Mouse (Mus musculus) MEL (cell line): ENCODE measurements around the gene Zfp740.

Experiments
- EP300 ChIP-seq, 2 experiments: IDR thresholded peaks; 2 replicates each; pipeline ENCODE4 v1.6.1; 2011; ENCODE audit warnings: improper control_type of control experiment in 2 of 2, low read length in 2 of 2, low read depth in 1 of 2, mild to moderate bottlenecking in 1 of 2
- NRF1 ChIP-seq: IDR thresholded peaks from 2 replicates; pipeline ENCODE4 v1.6.1; 2014; ENCODE audit warnings: low read depth, mild to moderate bottlenecking, inconsistent platforms, low read length, improper control_type of control experiment, moderate library complexity; ENCODE audit not compliant: poor library complexity, insufficient read depth, severe bottlenecking
- POLR2A ChIP-seq, 2 experiments: IDR thresholded peaks; 2 replicates each; pipeline ENCODE4 v1.6.1; 2011 to 2012; ENCODE audit warnings: low read length in 2 of 2, mild to moderate bottlenecking in 2 of 2, control low read depth in 1 of 2, improper control_type of control experiment in 1 of 2, low read depth in 1 of 2, moderate library complexity in 1 of 2; ENCODE audit not compliant: control insufficient read depth in 1 of 2, insufficient read depth in 1 of 2, poor library complexity in 1 of 2
- RAD21 ChIP-seq: IDR thresholded peaks from 2 replicates; pipeline ENCODE4 v1.6.1; 2011; ENCODE audit warnings: mild to moderate bottlenecking, low read depth, low read length, improper control_type of control experiment
- TAL1 ChIP-seq: IDR thresholded peaks from 2 replicates; pipeline ENCODE4 v1.6.1; 2012; ENCODE audit warnings: mild to moderate bottlenecking, inconsistent platforms, low read length, moderate library complexity, mixed read lengths

DNA sequence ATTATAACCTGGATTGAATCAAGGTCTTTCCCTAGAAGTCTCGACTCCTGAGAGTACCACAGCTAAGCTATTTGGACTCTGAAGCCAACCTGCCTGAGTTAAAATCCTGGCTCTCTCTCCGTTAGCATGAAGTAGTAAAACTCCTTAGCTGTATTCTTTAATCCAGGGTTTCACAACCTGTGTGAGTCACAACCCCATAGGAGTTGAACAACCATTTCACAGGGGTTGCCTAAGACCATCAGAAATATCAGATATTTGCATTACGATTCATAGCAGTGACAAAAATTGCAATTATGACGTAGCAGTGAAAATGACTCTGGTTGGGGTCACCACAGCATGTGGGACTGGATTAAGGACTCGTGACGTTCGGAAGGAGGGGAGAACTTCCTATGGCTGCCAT lies 29.7 kb downstream of the Zfp740 start:
- no peak for TF ChIP-seq EP300 (IDR thresholded peaks at IDR 0.05; ENCODE audit: low read depth in 1 of 2, low read length in 2 of 2)
- no peak for TF ChIP-seq TAL1
- TF ChIP-seq NRF1, result no peak
- TF ChIP-seq RAD21, result no peak
- TF ChIP-seq POLR2A (IDR thresholded peaks at IDR 0.05; ENCODE audit: control insufficient read depth in 1 of 2, insufficient read depth in 1 of 2, low read depth in 1 of 2, low read length in 2 of 2, poor library complexity in 1 of 2), result no peak
